Mouse (Mus musculus): ENCODE measurements around the gene Gpr158.

DNA sequence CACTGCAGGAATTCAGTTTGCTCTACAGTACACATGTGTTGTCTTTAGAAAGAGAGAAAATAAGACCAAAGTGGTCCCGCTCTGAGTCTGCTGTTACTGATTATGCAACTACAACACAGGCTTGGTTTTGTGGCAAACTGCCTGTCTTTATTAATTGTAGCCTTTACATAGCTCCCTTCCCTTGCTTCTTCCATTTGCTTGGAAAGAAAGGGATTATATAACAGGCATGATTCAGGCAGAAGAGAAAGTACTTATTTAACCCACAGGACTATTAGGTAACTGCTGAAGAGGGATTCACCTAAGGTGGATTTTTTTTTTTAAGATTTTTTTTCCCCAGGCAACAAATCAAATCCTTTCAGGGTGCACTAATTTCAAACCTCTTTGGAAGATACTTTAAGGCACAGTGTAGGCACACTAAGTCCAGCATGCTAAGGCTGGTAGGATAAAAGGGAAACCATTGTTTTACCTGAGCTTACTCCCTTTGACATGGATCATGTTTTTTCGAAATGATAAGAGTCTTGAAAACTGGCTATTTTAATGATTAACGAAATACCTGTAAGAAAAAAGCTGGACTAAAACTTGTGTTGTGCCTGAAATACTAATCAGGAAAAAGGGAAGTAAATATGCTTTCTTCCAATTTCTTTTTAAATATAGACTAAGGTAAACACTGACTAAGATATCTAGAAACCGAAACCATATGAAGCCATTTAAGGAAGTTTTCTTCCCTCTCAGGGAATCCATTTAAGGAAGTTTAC, 308.9 kb downstream of the Gpr158 start:
- no peak for TF ChIP-seq CTCF (conservative IDR thresholded peaks at IDR 0.05; ENCODE audit: low read length)
- no peak for TF ChIP-seq POU5F1 (IDR thresholded peaks at IDR 0.05; ENCODE audit: borderline replicate concordance, low read length)
